Mouse (Mus musculus): ENCODE data around the gene Notch2. TPM values are rescaled to one million over a fixed set of nuclear protein-coding genes. Genes with fewer than 3 reads are reported as not detected.

Gene Notch2
- polyA plus RNA-seq, 1 experiment: 15.6 TPM

- Histone ChIP-seq H3K79me2 (ENCODE audit: control insufficient read depth, insufficient read depth) (peaks cover 39% of the 10 kb centered on the region), H3K36me3 (ENCODE audit: control insufficient read depth, insufficient read depth) (peaks cover 68% of the 10 kb centered on the region), H3K4me3 (ENCODE audit: insufficient read depth, poor library complexity, severe bottlenecking) (no peak overlapping the region)
Observed at GRCm38 (mm10) chr3:98086441-98086840, 73.1 kb downstream of the Notch2 start.

GRCm38 (mm10) chr3:98086860-98087259, 73.5 kb downstream of the Notch2 start:
- peaks cover 4% of the 10 kb centered on the region for H3K79me3 ChIP-seq (ENCODE audit: low read depth)
- no peaks in the 10 kb centered on the region for H3K27me3 ChIP-seq (ENCODE audit: control insufficient read depth, insufficient read depth, insufficient read length)
- TF ChIP-seq FOSL1 (IDR thresholded peaks at IDR 0.05; ENCODE audit: insufficient read depth, low read length, poor library complexity, severe bottlenecking) (no peak), MAX (IDR thresholded peaks at IDR 0.05) (no peak)
- no peak overlapping the region for H3K4me3 ChIP-seq (ENCODE audit: insufficient read depth, poor library complexity, severe bottlenecking)
- H3K36me3 ChIP-seq (ENCODE audit: control insufficient read depth, insufficient read depth): peaks cover 68% of the 10 kb centered on the region
- no peak overlapping the region for H3ac ChIP-seq (ENCODE audit: control insufficient read depth, insufficient read length, low read depth)
- peaks cover 39% of the 10 kb centered on the region for H3K79me2 ChIP-seq (ENCODE audit: control insufficient read depth, insufficient read depth)

More at GRCm38 (mm10) chr3:98086441-98086840, 73.1 kb downstream of the Notch2 start:
- no peak overlapping the region for H3ac ChIP-seq (ENCODE audit: control insufficient read depth, insufficient read length, low read depth)
- no peaks in the 10 kb centered on the region for H3K27me3 ChIP-seq (ENCODE audit: control insufficient read depth, insufficient read depth, insufficient read length)
- peaks cover 4% of the 10 kb centered on the region for H3K79me3 ChIP-seq (ENCODE audit: low read depth)
- TF ChIP-seq CEBPB (IDR thresholded peaks at IDR 0.05; ENCODE audit: low read depth): no peak
- no peak for TF ChIP-seq FOSL1 (IDR thresholded peaks at IDR 0.05; ENCODE audit: insufficient read depth, low read length, poor library complexity, severe bottlenecking)
- TF ChIP-seq MYOG (IDR thresholded peaks at IDR 0.05; ENCODE audit: control insufficient read depth, extremely low read depth, insufficient read length): no peak
- TF ChIP-seq CTCF (IDR thresholded peaks at IDR 0.05; ENCODE audit: control insufficient read depth, insufficient read depth, insufficient read length): no peak
- no peak for TF ChIP-seq USF1 (IDR thresholded peaks at IDR 0.05; ENCODE audit: low read depth)
- TF ChIP-seq MAX (IDR thresholded peaks at IDR 0.05): no peak
- TF ChIP-seq MYOD1 (IDR thresholded peaks at IDR 0.05; ENCODE audit: control insufficient read depth, insufficient read length, low read depth): no peak

GRCm38 (mm10) chr3:98087551-98087950, 74.2 kb downstream of the Notch2 start:
- no peak for TF ChIP-seq USF1 (IDR thresholded peaks at IDR 0.05; ENCODE audit: low read depth)
- no peak for TF ChIP-seq CTCF (IDR thresholded peaks at IDR 0.05; ENCODE audit: control insufficient read depth, insufficient read depth, insufficient read length)
- TF ChIP-seq MYOD1 (IDR thresholded peaks at IDR 0.05; ENCODE audit: control insufficient read depth, insufficient read length, low read depth): no peak
- TF ChIP-seq CEBPB (IDR thresholded peaks at IDR 0.05; ENCODE audit: low read depth): no peak
- no peak for TF ChIP-seq MYOG (IDR thresholded peaks at IDR 0.05; ENCODE audit: control insufficient read depth, extremely low read depth, insufficient read length)
- no peak for TF ChIP-seq MAX (IDR thresholded peaks at IDR 0.05)
- TF ChIP-seq FOSL1 (IDR thresholded peaks at IDR 0.05; ENCODE audit: insufficient read depth, low read length, poor library complexity, severe bottlenecking): no peak
- Histone ChIP-seq H3K27me3 (ENCODE audit: control insufficient read depth, insufficient read depth, insufficient read length) (no peaks in the 10 kb centered on the region), H3K79me2 (ENCODE audit: control insufficient read depth, insufficient read depth) (peaks cover 39% of the 10 kb centered on the region), H3K79me3 (ENCODE audit: low read depth) (peaks cover 4% of the 10 kb centered on the region), H3K36me3 (ENCODE audit: control insufficient read depth, insufficient read depth) (peaks cover 65% of the 10 kb centered on the region), H3K4me3 (ENCODE audit: insufficient read depth, poor library complexity, severe bottlenecking) (no peak overlapping the region), H3ac (ENCODE audit: control insufficient read depth, insufficient read length, low read depth) (no peak overlapping the region)

- no peak overlapping the region for H3K4me3 ChIP-seq (ENCODE audit: insufficient read depth, poor library complexity, severe bottlenecking)
- H3K79me3 ChIP-seq (ENCODE audit: low read depth): peaks cover 8% of the 10 kb centered on the region
- no peak overlapping the region for H3ac ChIP-seq (ENCODE audit: control insufficient read depth, insufficient read length, low read depth)
- no peaks in the 10 kb centered on the region for H3K27me3 ChIP-seq (ENCODE audit: control insufficient read depth, insufficient read depth, insufficient read length)
- H3K79me2 ChIP-seq (ENCODE audit: control insufficient read depth, insufficient read depth): peaks cover 39% of the 10 kb centered on the region
- TF ChIP-seq CEBPB (IDR thresholded peaks at IDR 0.05; ENCODE audit: low read depth) (no peak), MYOG (IDR thresholded peaks at IDR 0.05; ENCODE audit: control insufficient read depth, extremely low read depth, insufficient read length) (no peak), CTCF (IDR thresholded peaks at IDR 0.05; ENCODE audit: control insufficient read depth, insufficient read depth, insufficient read length) (no peak), MYOD1 (IDR thresholded peaks at IDR 0.05; ENCODE audit: control insufficient read depth, insufficient read length, low read depth) (no peak), FOSL1 (IDR thresholded peaks at IDR 0.05; ENCODE audit: insufficient read depth, low read length, poor library complexity, severe bottlenecking) (no peak), MAX (IDR thresholded peaks at IDR 0.05) (no peak), USF1 (IDR thresholded peaks at IDR 0.05; ENCODE audit: low read depth) (no peak)
- peaks cover 58% of the 10 kb centered on the region for H3K36me3 ChIP-seq (ENCODE audit: control insufficient read depth, insufficient read depth)
Observed at GRCm38 (mm10) chr3:98089702-98090101, 76.4 kb downstream of the Notch2 start.

- Histone ChIP-seq H3K36me3 (ENCODE audit: control insufficient read depth, insufficient read depth) (peaks cover 54% of the 10 kb centered on the region), H3K79me3 (ENCODE audit: low read depth) (peaks cover 8% of the 10 kb centered on the region), H3K79me2 (ENCODE audit: control insufficient read depth, insufficient read depth) (peaks cover 39% of the 10 kb centered on the region), H3ac (ENCODE audit: control insufficient read depth, insufficient read length, low read depth) (no peak overlapping the region), H3K27me3 (ENCODE audit: control insufficient read depth, insufficient read depth, insufficient read length) (no peaks in the 10 kb centered on the region), H3K4me3 (ENCODE audit: insufficient read depth, poor library complexity, severe bottlenecking) (no peak overlapping the region)
- no peak for TF ChIP-seq CEBPB (IDR thresholded peaks at IDR 0.05; ENCODE audit: low read depth)
- TF ChIP-seq MYOD1 (IDR thresholded peaks at IDR 0.05; ENCODE audit: control insufficient read depth, insufficient read length, low read depth): no peak
- no peak for TF ChIP-seq MYOG (IDR thresholded peaks at IDR 0.05; ENCODE audit: control insufficient read depth, extremely low read depth, insufficient read length)
- no peak for TF ChIP-seq FOSL1 (IDR thresholded peaks at IDR 0.05; ENCODE audit: insufficient read depth, low read length, poor library complexity, severe bottlenecking)
- TF ChIP-seq CTCF (IDR thresholded peaks at IDR 0.05; ENCODE audit: control insufficient read depth, insufficient read depth, insufficient read length): no peak
- no peak for TF ChIP-seq MAX (IDR thresholded peaks at IDR 0.05)
- TF ChIP-seq USF1 (IDR thresholded peaks at IDR 0.05; ENCODE audit: low read depth): no peak
Observed at GRCm38 (mm10) chr3:98090129-98090528, 76.8 kb downstream of the Notch2 start.
